Mouse (Mus musculus): ENCODE results near the gene Kif3c. TPM values are rescaled to one million over a fixed set of nuclear protein-coding genes. Genes with fewer than 3 reads are reported as not detected.

Gene Kif3c
- polyA plus RNA-seq, 1 experiment = 15.1 TPM

DNA sequence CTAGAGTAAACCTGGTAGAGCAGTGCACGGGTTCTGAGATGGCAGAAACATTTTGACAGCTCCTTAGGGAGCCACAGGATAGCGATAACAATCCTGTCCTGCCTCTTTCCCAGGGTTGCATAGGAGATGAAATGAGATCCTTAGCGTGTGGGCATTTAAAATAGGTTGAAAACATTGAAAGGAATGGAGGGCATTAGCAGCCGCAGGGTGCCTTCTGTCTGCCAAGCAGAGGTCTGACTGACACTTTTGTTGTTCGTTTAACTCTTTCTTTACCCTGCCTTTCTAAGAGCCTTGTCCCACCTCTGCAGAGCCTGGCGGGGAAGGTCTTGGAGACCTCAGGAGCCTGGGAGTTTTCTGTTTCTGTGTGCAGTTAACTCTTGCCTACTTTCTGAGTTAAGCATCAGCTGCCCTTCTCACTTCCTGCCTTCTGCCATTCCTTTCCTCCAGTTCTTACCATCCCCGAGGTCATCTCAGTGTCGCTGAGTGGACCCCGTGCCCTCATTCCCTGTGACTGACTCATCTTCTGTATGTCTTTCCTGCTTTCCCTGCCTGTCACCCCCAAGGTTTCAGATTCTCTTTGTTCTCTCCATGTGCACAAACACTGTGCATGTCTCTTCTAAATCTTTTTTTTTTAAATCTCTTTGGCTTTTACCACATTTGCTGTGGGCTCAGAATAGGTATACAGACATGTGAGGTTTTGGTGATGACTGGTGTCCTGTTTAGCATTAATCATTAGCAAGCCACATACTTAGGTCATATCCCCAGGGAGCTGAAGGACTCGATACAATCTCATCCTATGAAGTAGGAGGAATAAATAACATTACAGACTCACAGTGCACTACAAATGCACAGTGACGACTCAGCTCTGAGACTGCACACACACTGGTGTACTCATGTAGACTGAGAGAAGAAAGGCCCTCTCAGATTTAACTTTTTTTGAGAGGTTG, 6.3 kb downstream of the Kif3c start:
- no peak overlapping the region for H3K27ac ChIP-seq (ENCODE audit: insufficient read depth, low read length)
- no peaks in the 10 kb centered on the region for H3K36me3 ChIP-seq (ENCODE audit: control insufficient read depth, insufficient read depth, low read length, poor library complexity, severe bottlenecking)
- H3K9ac ChIP-seq (ENCODE audit: low read depth, poor library complexity, severe bottlenecking) = no peak overlapping the region
- TF ChIP-seq CTCF (IDR thresholded peaks at IDR 0.05; ENCODE audit: low read depth, low read length) (no peak), POLR2A (IDR thresholded peaks at IDR 0.05; ENCODE audit: insufficient read depth, low read length) (no peak), EP300 (IDR thresholded peaks at IDR 0.05; ENCODE audit: insufficient read depth, low read depth, low read length) (no peak)
- no peaks in the 10 kb centered on the region for H3K9me3 ChIP-seq (replicated peaks; ENCODE audit: control insufficient read depth, insufficient read depth, low read length, poor library complexity, severe bottlenecking)
- no peak overlapping the region for H3K4me3 ChIP-seq (ENCODE audit: low read depth, low read length)
- no peaks in the 10 kb centered on the region for H3K4me1 ChIP-seq (ENCODE audit: control insufficient read depth, insufficient read depth, low read length)
- H3K27me3 ChIP-seq (ENCODE audit: control insufficient read depth, insufficient read depth, low read length, poor library complexity, severe bottlenecking) = no peaks in the 10 kb centered on the region

DNA sequence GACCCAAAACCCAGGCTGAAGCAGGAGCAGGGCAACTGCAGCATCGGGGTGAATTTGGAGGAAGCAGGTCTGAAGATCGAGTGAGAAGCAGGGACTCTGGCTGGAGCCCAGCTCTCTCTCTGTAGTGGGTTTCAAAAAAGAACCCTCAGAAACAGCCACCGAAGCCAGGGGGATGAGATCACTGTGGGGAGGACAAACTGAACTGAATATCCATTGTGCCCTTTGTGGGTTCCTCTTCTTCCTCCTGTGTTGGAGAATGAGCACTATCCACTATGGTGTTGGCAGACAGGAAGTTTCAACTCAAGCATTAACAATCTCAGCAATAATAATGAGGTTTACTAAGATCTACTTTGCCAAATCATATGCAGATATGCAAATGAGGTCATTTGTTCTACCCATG, 7.1 kb downstream of the Kif3c start:
- Histone ChIP-seq H3K4me1 (ENCODE audit: control insufficient read depth, insufficient read depth, low read length) (no peaks in the 10 kb centered on the region), H3K4me3 (ENCODE audit: low read depth, low read length) (no peak overlapping the region), H3K36me3 (ENCODE audit: control insufficient read depth, insufficient read depth, low read length, poor library complexity, severe bottlenecking) (no peaks in the 10 kb centered on the region), H3K9ac (ENCODE audit: low read depth, poor library complexity, severe bottlenecking) (no peak overlapping the region), H3K9me3 (replicated peaks; ENCODE audit: control insufficient read depth, insufficient read depth, low read length, poor library complexity, severe bottlenecking) (no peaks in the 10 kb centered on the region), H3K27ac (ENCODE audit: insufficient read depth, low read length) (no peak overlapping the region), H3K27me3 (ENCODE audit: control insufficient read depth, insufficient read depth, low read length, poor library complexity, severe bottlenecking) (no peaks in the 10 kb centered on the region)
- TF ChIP-seq EP300 (IDR thresholded peaks at IDR 0.05; ENCODE audit: insufficient read depth, low read depth, low read length) = no peak
- no peak for TF ChIP-seq CTCF (IDR thresholded peaks at IDR 0.05; ENCODE audit: low read depth, low read length)
- no peak for TF ChIP-seq POLR2A (IDR thresholded peaks at IDR 0.05; ENCODE audit: insufficient read depth, low read length)

DNA sequence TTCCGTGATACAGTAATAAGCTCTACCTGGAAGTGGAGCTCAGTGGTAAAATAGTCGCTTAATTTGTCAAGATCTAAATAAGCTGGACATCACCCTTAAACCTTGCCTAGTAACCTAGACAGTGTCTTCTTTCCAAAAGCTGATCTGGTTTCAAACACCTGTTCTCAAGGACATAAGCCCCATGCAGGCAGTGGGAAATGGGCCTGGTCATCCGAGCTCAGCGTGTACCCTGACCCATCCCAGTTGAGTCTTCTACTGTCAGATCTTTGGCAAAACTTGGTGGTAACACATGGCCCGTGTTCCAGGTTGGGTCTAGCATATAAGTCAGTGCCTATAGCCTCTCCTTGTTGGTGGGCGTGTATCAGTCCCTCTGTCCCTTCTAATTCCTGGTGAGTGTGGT, 8.6 kb downstream of the Kif3c start:
- Histone ChIP-seq H3K4me3 (ENCODE audit: low read depth, low read length) (no peak overlapping the region), H3K27ac (ENCODE audit: insufficient read depth, low read length) (no peak overlapping the region), H3K9me3 (replicated peaks; ENCODE audit: control insufficient read depth, insufficient read depth, low read length, poor library complexity, severe bottlenecking) (no peaks in the 10 kb centered on the region), H3K36me3 (ENCODE audit: control insufficient read depth, insufficient read depth, low read length, poor library complexity, severe bottlenecking) (no peaks in the 10 kb centered on the region), H3K27me3 (ENCODE audit: control insufficient read depth, insufficient read depth, low read length, poor library complexity, severe bottlenecking) (no peaks in the 10 kb centered on the region), H3K4me1 (ENCODE audit: control insufficient read depth, insufficient read depth, low read length) (no peaks in the 10 kb centered on the region), H3K9ac (ENCODE audit: low read depth, poor library complexity, severe bottlenecking) (no peak overlapping the region)
- TF ChIP-seq CTCF (IDR thresholded peaks at IDR 0.05; ENCODE audit: low read depth, low read length) (no peak), POLR2A (IDR thresholded peaks at IDR 0.05; ENCODE audit: insufficient read depth, low read length) (no peak), EP300 (IDR thresholded peaks at IDR 0.05; ENCODE audit: insufficient read depth, low read depth, low read length) (no peak)

DNA sequence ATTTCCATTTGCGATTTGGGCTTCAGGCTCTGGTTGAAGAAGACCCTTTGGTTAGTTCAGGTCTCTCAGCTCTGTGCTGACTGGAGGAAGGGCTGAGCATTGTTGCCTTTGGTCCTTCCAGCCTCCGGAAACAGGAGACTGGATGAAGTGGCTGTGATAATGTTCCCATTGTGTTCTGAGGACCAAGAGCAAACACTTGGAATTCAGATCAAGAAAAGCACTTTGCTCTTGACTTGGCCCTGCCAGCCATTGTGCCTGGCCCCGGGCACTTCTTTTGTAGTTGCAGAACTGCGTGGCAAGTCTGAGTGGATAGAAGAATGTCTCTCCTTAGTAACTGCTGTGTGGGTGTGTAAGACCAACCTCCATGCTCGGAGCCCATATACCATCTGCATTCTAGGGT, 9.6 kb downstream of the Kif3c start:
- H3K36me3 ChIP-seq (ENCODE audit: control insufficient read depth, insufficient read depth, low read length, poor library complexity, severe bottlenecking) = no peaks in the 10 kb centered on the region
- no peak overlapping the region for H3K4me3 ChIP-seq (ENCODE audit: low read depth, low read length)
- no peak overlapping the region for H3K27ac ChIP-seq (ENCODE audit: insufficient read depth, low read length)
- no peak for TF ChIP-seq CTCF (IDR thresholded peaks at IDR 0.05; ENCODE audit: low read depth, low read length)
- no peak for TF ChIP-seq POLR2A (IDR thresholded peaks at IDR 0.05; ENCODE audit: insufficient read depth, low read length)
- TF ChIP-seq EP300 (IDR thresholded peaks at IDR 0.05; ENCODE audit: insufficient read depth, low read depth, low read length) = no peak
- H3K27me3 ChIP-seq (ENCODE audit: control insufficient read depth, insufficient read depth, low read length, poor library complexity, severe bottlenecking) = no peaks in the 10 kb centered on the region
- H3K9me3 ChIP-seq (replicated peaks; ENCODE audit: control insufficient read depth, insufficient read depth, low read length, poor library complexity, severe bottlenecking) = no peaks in the 10 kb centered on the region
- no peak overlapping the region for H3K9ac ChIP-seq (ENCODE audit: low read depth, poor library complexity, severe bottlenecking)
- no peaks in the 10 kb centered on the region for H3K4me1 ChIP-seq (ENCODE audit: control insufficient read depth, insufficient read depth, low read length)

DNA sequence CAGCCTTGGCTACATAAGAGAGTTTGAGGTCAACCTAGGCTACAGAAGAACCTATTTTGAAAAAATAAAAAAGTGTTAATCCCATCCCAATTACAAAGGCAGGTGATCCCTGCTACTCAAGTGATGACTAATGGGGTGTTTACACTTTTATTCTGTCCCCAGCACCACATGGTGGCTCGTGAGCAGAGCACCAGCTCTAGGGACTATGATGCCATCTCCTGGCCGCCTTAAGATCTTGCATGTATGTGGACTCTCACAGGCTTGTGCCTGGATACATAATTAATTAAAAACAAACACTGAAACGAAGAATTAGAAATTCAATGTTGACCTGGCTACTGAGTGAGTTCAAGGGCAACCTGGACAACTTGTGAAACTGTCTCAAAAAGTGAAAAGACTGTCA, 12.3 kb downstream of the Kif3c start:
- Histone ChIP-seq H3K27me3 (ENCODE audit: control insufficient read depth, insufficient read depth, low read length, poor library complexity, severe bottlenecking) (no peaks in the 10 kb centered on the region), H3K9ac (ENCODE audit: low read depth, poor library complexity, severe bottlenecking) (no peak overlapping the region), H3K27ac (ENCODE audit: insufficient read depth, low read length) (no peak overlapping the region), H3K4me1 (ENCODE audit: control insufficient read depth, insufficient read depth, low read length) (no peaks in the 10 kb centered on the region), H3K9me3 (replicated peaks; ENCODE audit: control insufficient read depth, insufficient read depth, low read length, poor library complexity, severe bottlenecking) (no peaks in the 10 kb centered on the region), H3K4me3 (ENCODE audit: low read depth, low read length) (no peak overlapping the region), H3K36me3 (ENCODE audit: control insufficient read depth, insufficient read depth, low read length, poor library complexity, severe bottlenecking) (no peaks in the 10 kb centered on the region)
- peak; percentile 78 for TF ChIP-seq CTCF (IDR thresholded peaks at IDR 0.05; ENCODE audit: low read depth, low read length)
- TF ChIP-seq EP300 (IDR thresholded peaks at IDR 0.05; ENCODE audit: insufficient read depth, low read depth, low read length) = 0 out of 2 replicates have a peak, but pooled peaks have one; percentile 20
- no peak for TF ChIP-seq POLR2A (IDR thresholded peaks at IDR 0.05; ENCODE audit: insufficient read depth, low read length)

DNA sequence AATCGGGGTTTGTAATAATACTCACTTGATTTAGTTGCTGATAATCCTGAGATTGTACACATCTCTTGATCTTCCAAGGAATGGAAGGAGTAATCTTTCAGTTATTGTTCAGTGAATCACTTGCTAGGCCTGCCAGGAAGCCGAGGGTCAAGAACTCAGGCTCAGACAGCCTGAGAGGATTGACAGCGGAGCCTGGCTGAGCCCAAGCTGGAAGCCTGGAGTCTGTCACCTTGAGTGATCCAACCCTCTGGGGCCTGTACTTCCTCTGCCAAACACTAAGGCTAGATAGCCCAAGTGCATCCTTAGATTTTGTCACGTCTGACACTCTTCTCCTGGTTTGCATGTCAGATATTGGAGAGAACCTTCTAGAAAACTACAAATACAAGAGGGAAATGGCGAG, 12.8 kb downstream of the Kif3c start:
- no peaks in the 10 kb centered on the region for H3K4me1 ChIP-seq (ENCODE audit: control insufficient read depth, insufficient read depth, low read length)
- no peaks in the 10 kb centered on the region for H3K36me3 ChIP-seq (ENCODE audit: control insufficient read depth, insufficient read depth, low read length, poor library complexity, severe bottlenecking)
- H3K27ac ChIP-seq (ENCODE audit: insufficient read depth, low read length) = no peak overlapping the region
- TF ChIP-seq POLR2A (IDR thresholded peaks at IDR 0.05; ENCODE audit: insufficient read depth, low read length) (no peak), EP300 (IDR thresholded peaks at IDR 0.05; ENCODE audit: insufficient read depth, low read depth, low read length) (no peak), CTCF (IDR thresholded peaks at IDR 0.05; ENCODE audit: low read depth, low read length) (no peak)
- H3K4me3 ChIP-seq (ENCODE audit: low read depth, low read length) = no peak overlapping the region
- no peaks in the 10 kb centered on the region for H3K9me3 ChIP-seq (replicated peaks; ENCODE audit: control insufficient read depth, insufficient read depth, low read length, poor library complexity, severe bottlenecking)
- no peak overlapping the region for H3K9ac ChIP-seq (ENCODE audit: low read depth, poor library complexity, severe bottlenecking)
- H3K27me3 ChIP-seq (ENCODE audit: control insufficient read depth, insufficient read depth, low read length, poor library complexity, severe bottlenecking) = no peaks in the 10 kb centered on the region

Measured in ES-Bruce4 (cell line).